Mouse (Mus musculus) MEL (cell line): ENCODE measurements around the gene Tsc2. TPM values are rescaled to one million over a fixed set of nuclear protein-coding genes. Genes with fewer than 3 reads are reported as not detected.

Source experiments
- DNase-seq: peaks from one replicate; pipeline ENCODE4 v3.0.0; 2011; ENCODE audit warnings: low read depth, low spot score
- H3K27ac ChIP-seq: 2 replicates; pipeline ENCODE4 v1.5.1; 2012; ENCODE audit warnings: low read depth, mild to moderate bottlenecking, control low read depth, low read length, moderate library complexity; ENCODE audit not compliant: control insufficient read depth
- H3K27me3 ChIP-seq, 2 experiments: fragments of 150-350 bp in 1 of 2; sonication (generic) in 1 of 2; 2 replicates each; pipeline ENCODE4 v1.6.1; 2012; ENCODE audit warnings: low read length in 2 of 2, mild to moderate bottlenecking in 2 of 2, improper control_type of control experiment in 1 of 2, moderate library complexity in 1 of 2; ENCODE audit not compliant: insufficient read depth in 2 of 2, control insufficient read depth in 1 of 2
- H3K36me3 ChIP-seq, 2 experiments: 2 replicates each; pipeline ENCODE4 v1.6.1; 2012 to 2014; ENCODE audit warnings: low read length in 2 of 2, improper control_type of control experiment in 1 of 2, inconsistent platforms in 1 of 2, mild to moderate bottlenecking in 1 of 2; ENCODE audit not compliant: insufficient read depth in 2 of 2, control insufficient read depth in 1 of 2
- H3K4me1 ChIP-seq, 2 experiments: fragments of 150-350 bp in 1 of 2; sonication (generic) in 1 of 2; 2 replicates each; pipeline ENCODE4 v1.6.1; 2012; ENCODE audit warnings: low read length in 2 of 2, improper control_type of control experiment in 1 of 2, mild to moderate bottlenecking in 1 of 2; ENCODE audit not compliant: insufficient read depth in 2 of 2, control insufficient read depth in 1 of 2
- H3K4me3 ChIP-seq, 2 experiments: fragments of 150-350 bp in 1 of 2; sonication (generic) in 1 of 2; 2 replicates each; pipeline ENCODE4 v1.5.1; 2012; ENCODE audit warnings: low read depth in 2 of 2, low read length in 2 of 2, mild to moderate bottlenecking in 2 of 2, moderate library complexity in 2 of 2, control low read depth in 1 of 2, improper control_type of control experiment in 1 of 2; ENCODE audit not compliant: control insufficient read depth in 1 of 2, insufficient read depth in 1 of 2
- H3K79me2 ChIP-seq: 2 replicates; pipeline ENCODE4 v1.6.1; 2012; ENCODE audit warnings: mild to moderate bottlenecking, low read length, moderate library complexity; ENCODE audit not compliant: control insufficient read depth, poor library complexity, insufficient read depth
- H3K9ac ChIP-seq: 2 replicates; pipeline ENCODE4 v1.6.1; 2012; ENCODE audit warnings: low read depth, mild to moderate bottlenecking, control low read depth, low read length, moderate library complexity; ENCODE audit not compliant: control insufficient read depth, poor library complexity, severe bottlenecking
- H3K9me3 ChIP-seq: fragments of 150-350 bp; sonication (generic); replicated peaks from 2 replicates; pipeline ENCODE4 v1.6.1; 2012; ENCODE audit warnings: mild to moderate bottlenecking, low read length, improper control_type of control experiment, moderate library complexity; ENCODE audit not compliant: insufficient read depth
- CHD1 ChIP-seq: IDR thresholded peaks from 2 replicates; pipeline ENCODE4 v1.6.1; 2012; ENCODE audit warnings: low read depth, mild to moderate bottlenecking, inconsistent platforms, low read length, improper control_type of control experiment
- CTCF ChIP-seq, 3 experiments: IDR thresholded peaks in 2 of 3; conservative IDR thresholded peaks in 1 of 3; 2 replicates each; pipeline ENCODE4 v1.5.1; 2011 to 2012; ENCODE audit warnings: low read length in 3 of 3, low read depth in 2 of 3, mild to moderate bottlenecking in 2 of 3, improper control_type of control experiment in 1 of 3, inconsistent platforms in 1 of 3, mixed read lengths in 1 of 3, moderate library complexity in 1 of 3; ENCODE audit not compliant: control insufficient read depth in 1 of 3, insufficient read depth in 1 of 3, poor library complexity in 1 of 3, severe bottlenecking in 1 of 3
- E2F4 ChIP-seq: IDR thresholded peaks from 2 replicates; pipeline ENCODE4 v1.6.1; 2011; ENCODE audit warnings: low read depth, low read length, improper control_type of control experiment, borderline replicate concordance
- ELF1 ChIP-seq: IDR thresholded peaks from 2 replicates; pipeline ENCODE4 v1.6.1; 2014; ENCODE audit warnings: low read depth, mild to moderate bottlenecking, inconsistent platforms, low read length, improper control_type of control experiment, moderate library complexity
- ETS1 ChIP-seq: IDR thresholded peaks from 2 replicates; pipeline ENCODE4 v1.6.1; 2012; ENCODE audit warnings: low read depth, mild to moderate bottlenecking, inconsistent platforms, low read length, improper control_type of control experiment, moderate library complexity
- GABPA ChIP-seq: IDR thresholded peaks from 2 replicates; pipeline ENCODE4 v1.6.1; 2012; ENCODE audit warnings: low read depth, mild to moderate bottlenecking, inconsistent platforms, low read length, improper control_type of control experiment, moderate library complexity
- JUND ChIP-seq: IDR thresholded peaks from 2 replicates; pipeline ENCODE4 v1.6.1; 2011; ENCODE audit warnings: low read depth, mild to moderate bottlenecking, improper control_type of control experiment, low read length
- MAX ChIP-seq: IDR thresholded peaks from 2 replicates; pipeline ENCODE4 v1.6.1; 2011; ENCODE audit warnings: low read length, improper control_type of control experiment
- MAZ ChIP-seq: IDR thresholded peaks from 2 replicates; pipeline ENCODE4 v1.6.1; 2012; ENCODE audit warnings: low read depth, mild to moderate bottlenecking, inconsistent platforms, low read length, improper control_type of control experiment
- MXI1 ChIP-seq: IDR thresholded peaks from 2 replicates; pipeline ENCODE4 v1.6.1; 2011; ENCODE audit warnings: mild to moderate bottlenecking, low read depth, low read length, improper control_type of control experiment
- MYC ChIP-seq: IDR thresholded peaks from 2 replicates; pipeline ENCODE4 v1.6.1; 2011; ENCODE audit warnings: low read depth, mild to moderate bottlenecking, low read length, improper control_type of control experiment, moderate library complexity
- NELFE ChIP-seq: IDR thresholded peaks from 2 replicates; pipeline ENCODE4 v1.6.1; 2011; ENCODE audit warnings: low read depth, low read length, improper control_type of control experiment
- NRF1 ChIP-seq: IDR thresholded peaks from 2 replicates; pipeline ENCODE4 v1.6.1; 2014; ENCODE audit warnings: low read depth, mild to moderate bottlenecking, inconsistent platforms, low read length, improper control_type of control experiment, moderate library complexity; ENCODE audit not compliant: poor library complexity, insufficient read depth, severe bottlenecking
- POLR2A ChIP-seq, 2 experiments: IDR thresholded peaks; 2 replicates each; pipeline ENCODE4 v1.6.1; 2011 to 2012; ENCODE audit warnings: low read length in 2 of 2, mild to moderate bottlenecking in 2 of 2, control low read depth in 1 of 2, improper control_type of control experiment in 1 of 2, low read depth in 1 of 2, moderate library complexity in 1 of 2; ENCODE audit not compliant: control insufficient read depth in 1 of 2, insufficient read depth in 1 of 2, poor library complexity in 1 of 2
- POLR2AphosphoS2 ChIP-seq: IDR thresholded peaks from 2 replicates; pipeline ENCODE4 v1.6.1; 2011; ENCODE audit warnings: low read length, improper control_type of control experiment
- POLR2AphosphoS5 ChIP-seq: IDR thresholded peaks from 2 replicates; pipeline ENCODE4 v1.6.1; 2012; ENCODE audit warnings: low read depth, borderline replicate concordance, mild to moderate bottlenecking, inconsistent platforms, low read length, moderate library complexity, mixed read lengths
- RAD21 ChIP-seq: IDR thresholded peaks from 2 replicates; pipeline ENCODE4 v1.6.1; 2011; ENCODE audit warnings: mild to moderate bottlenecking, low read depth, low read length, improper control_type of control experiment
- RCOR1 ChIP-seq: IDR thresholded peaks from 2 replicates; pipeline ENCODE4 v1.6.1; 2012; ENCODE audit warnings: low read depth, mild to moderate bottlenecking, inconsistent platforms, low read length, improper control_type of control experiment
- SMC3 ChIP-seq: IDR thresholded peaks from 2 replicates; pipeline ENCODE4 v1.6.1; 2011; ENCODE audit warnings: low read depth, low read length, improper control_type of control experiment
- TCF12 ChIP-seq: IDR thresholded peaks from 2 replicates; pipeline ENCODE4 v1.6.1; 2014; ENCODE audit warnings: low read depth, mild to moderate bottlenecking, inconsistent platforms, low read length, improper control_type of control experiment, moderate library complexity
- USF1 ChIP-seq: IDR thresholded peaks from 2 replicates; pipeline ENCODE4 v1.6.1; 2014; ENCODE audit warnings: low read depth, mild to moderate bottlenecking, inconsistent platforms, low read length, improper control_type of control experiment, moderate library complexity
- USF2 ChIP-seq, 2 experiments: IDR thresholded peaks; 2 replicates each; pipeline ENCODE4 v1.6.1; 2011 to 2012; ENCODE audit warnings: improper control_type of control experiment in 2 of 2, low read length in 2 of 2, borderline replicate concordance in 1 of 2, inconsistent platforms in 1 of 2, low read depth in 1 of 2, mild to moderate bottlenecking in 1 of 2; ENCODE audit not compliant: insufficient read depth in 1 of 2
- ZC3H11A ChIP-seq: IDR thresholded peaks from 2 replicates; pipeline ENCODE4 v1.6.1; 2012; ENCODE audit warnings: low read depth, mild to moderate bottlenecking, inconsistent platforms, low read length, improper control_type of control experiment
- ZKSCAN1 ChIP-seq: IDR thresholded peaks from 2 replicates; pipeline ENCODE4 v1.6.1; 2012; ENCODE audit warnings: low read depth, mild to moderate bottlenecking, inconsistent platforms, low read length, improper control_type of control experiment, moderate library complexity
- ZNF384 ChIP-seq: IDR thresholded peaks from 2 replicates; pipeline ENCODE4 v1.6.1; 2012; ENCODE audit warnings: low read depth, mild to moderate bottlenecking, inconsistent platforms, low read length, improper control_type of control experiment
- polyA plus RNA-seq, 2 experiments: library from polyadenylated mRNA; stranded (reverse) in 1 of 2; unstranded in 1 of 2; fragments of >175 nt in 1 of 2; fragments of >200 nt in 1 of 2; gene quantifications; 2 replicates each; pipeline versions ENCODE4 v1.2.1 to v1.2.4; 2012; ENCODE audit warnings: low replicate concordance in 2 of 2, low read depth in 1 of 2; ENCODE audit not compliant: insufficient read length in 2 of 2, insufficient read depth in 1 of 2, missing spikeins in 1 of 2
- total RNA-seq: library from RNA; depleted of rRNA; stranded (reverse); fragments of 300-350 nt; gene quantifications from 2 replicates; pipeline ENCODE4 v1.2.3, GENCODE M21; 2012; rRNA removed

Gene Tsc2
- total and polyA plus RNA-seq, 3 experiments: 48.8 to 99.2 TPM; not detected in 1

DNA sequence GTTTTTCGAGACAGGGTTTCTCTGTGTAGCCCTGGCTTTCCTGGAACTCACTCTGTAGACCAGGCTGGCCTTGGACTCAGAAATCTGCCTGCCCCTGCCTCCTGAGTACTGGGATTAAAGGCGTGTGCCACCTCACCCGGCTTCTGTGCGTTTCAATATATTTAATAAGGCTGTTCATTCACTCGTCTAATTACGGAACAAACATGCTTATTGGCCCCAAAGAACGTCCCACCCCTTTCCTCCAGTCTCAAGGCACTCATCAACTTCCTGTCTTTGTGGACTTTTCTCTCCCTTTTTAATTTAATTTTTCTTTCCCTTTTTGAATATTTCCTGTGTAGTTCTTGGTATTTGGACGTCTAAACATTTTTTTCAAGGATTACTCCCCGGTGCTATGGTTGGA, 84.0 kb downstream of the Tsc2 start (continued):
- no peak for TF ChIP-seq SMC3
- no peak for TF ChIP-seq USF2 (IDR thresholded peaks at IDR 0.05; ENCODE audit: borderline replicate concordance in 1 of 2, insufficient read depth in 1 of 2, low read depth in 1 of 2, low read length in 2 of 2)
- TF ChIP-seq ZNF384: no peak
- TF ChIP-seq RCOR1: no peak
- no peak for TF ChIP-seq POLR2AphosphoS5
- TF ChIP-seq CHD1: no peak
- TF ChIP-seq ELF1: peak; percentile 69; the same call in 1 of the 2 replicates
- no peak for TF ChIP-seq ZC3H11A
- peak; percentile 73 for TF ChIP-seq NELFE
- no peak for TF ChIP-seq E2F4
- peak; percentile 50; the same call in 1 of the 2 replicates for TF ChIP-seq MAX
- no peak for TF ChIP-seq NRF1
- no peak for TF ChIP-seq USF1
- peak in 1 of 2 experiments; percentile 78; a peak in 2 of 4 replicates for TF ChIP-seq POLR2A (IDR thresholded peaks at IDR 0.05; ENCODE audit: control insufficient read depth in 1 of 2, insufficient read depth in 1 of 2, low read depth in 1 of 2, low read length in 2 of 2, poor library complexity in 1 of 2)
- no peak for TF ChIP-seq ZKSCAN1
- no peak for TF ChIP-seq CTCF (IDR thresholded peaks at IDR 0.05 in 2 of 3, conservative IDR thresholded peaks at IDR 0.05 in 1 of 3; ENCODE audit: control insufficient read depth in 1 of 3, insufficient read depth in 1 of 3, low read depth in 2 of 3, low read length in 3 of 3, poor library complexity in 1 of 3, severe bottlenecking in 1 of 3)

DNA sequence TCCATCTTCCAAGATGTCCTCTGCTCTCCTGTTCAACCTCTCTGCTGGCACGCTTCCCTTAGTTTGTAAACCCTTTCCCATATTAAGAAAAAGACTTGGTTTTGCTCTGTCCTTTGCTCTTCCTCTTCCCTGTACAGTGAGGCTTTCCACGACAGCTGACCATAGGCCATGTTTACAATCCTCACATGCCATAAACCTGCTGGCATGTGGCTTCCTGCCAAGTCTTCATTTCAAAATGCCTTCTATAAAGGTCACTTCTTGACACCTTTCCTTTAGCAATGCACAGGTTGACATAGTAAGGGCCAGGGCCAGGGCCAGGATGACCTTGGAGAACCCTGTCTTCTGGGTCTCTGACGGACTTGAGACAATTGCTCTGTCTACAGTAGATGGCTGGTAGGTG, 86.2 kb downstream of the Tsc2 start:
- no peak overlapping the region for H3K9ac ChIP-seq
- no peak overlapping the region for H3K27ac ChIP-seq
- DNase-seq: no peak
- peaks cover 0 to 8% of the 10 kb centered on the region in 2 experiments; a peak in 1 of 4 replicates for H3K36me3 ChIP-seq
- peaks cover 2 to 7% of the 10 kb centered on the region in 2 experiments; a peak in 3 of 4 replicates for H3K4me1 ChIP-seq
- TF ChIP-seq MAX (no peak), CHD1 (no peak), TCF12 (no peak), JUND (no peak), MAZ (no peak), GABPA (no peak), MXI1 (no peak), ETS1 (no peak), RAD21 (no peak), MYC (no peak), E2F4 (no peak), SMC3 (no peak), ELF1 (no peak), POLR2AphosphoS2 (no peak), NRF1 (no peak)
- TF ChIP-seq, all 39 proteins: peak for 0
- H3K4me3 ChIP-seq: no peak overlapping the region
- peaks cover 7% of the 10 kb centered on the region for H3K79me2 ChIP-seq
- no peaks in the 10 kb centered on the region for H3K9me3 ChIP-seq
- H3K27me3 ChIP-seq: no peaks in the 10 kb centered on the region

Other genes with a start within 250 kb of the Tsc2 start
- gene Rnps1, start 218.1 kb downstream of the Tsc2 start, total RNA-seq: 156 and 167 TPM in 2 replicates
- gene Rnps1, start 218.1 kb downstream of the Tsc2 start, polyA plus RNA-seq: 100 to 1,000 TPM in 1 of 2 experiments, not detected in 1; 282 TPM
- gene Eci1, start 206.0 kb downstream of the Tsc2 start, total RNA-seq: 54.4 and 65.6 TPM in 2 replicates
- 10 to 100 TPM in 1 of 2 experiments, not detected in 1; 48.6 TPM for gene Eci1, start 206.0 kb downstream of the Tsc2 start, polyA plus RNA-seq
- 0.49 and 0.62 TPM in 2 replicates for gene Dnase1l2, start 189.5 kb downstream of the Tsc2 start, total RNA-seq
- gene Dnase1l2, start 189.5 kb downstream of the Tsc2 start, polyA plus RNA-seq: 1 to 10 TPM in 1 of 2 experiments, not detected in 1; 1.8 TPM
- 24.3 and 26.0 TPM in 2 replicates for gene E4f1, start 162.3 kb downstream of the Tsc2 start, total RNA-seq
- 10 to 100 TPM in 1 of 2 experiments, not detected in 1; 37.1 TPM for gene E4f1, start 162.3 kb downstream of the Tsc2 start, polyA plus RNA-seq
- gene Pgp, start 162.2 kb downstream of the Tsc2 start, total RNA-seq: 16.6 and 19.3 TPM in 2 replicates
- 10 to 100 TPM in 1 of 2 experiments, not detected in 1; 55.0 TPM for gene Pgp, start 162.2 kb downstream of the Tsc2 start, polyA plus RNA-seq
- 1.1 and 2.0 TPM in 2 replicates for gene Bricd5, start 158.7 kb downstream of the Tsc2 start, total RNA-seq
- under 1 TPM in 1 of 2 experiments, not detected in 1; 0.82 TPM for gene Bricd5, start 158.7 kb downstream of the Tsc2 start, polyA plus RNA-seq
- 28.5 and 35.4 TPM in 2 replicates for gene Mlst8, start 153.6 kb downstream of the Tsc2 start, total RNA-seq
- gene Mlst8, start 153.6 kb downstream of the Tsc2 start, polyA plus RNA-seq: 10 to 100 TPM in 1 of 2 experiments, not detected in 1; 57.3 TPM
- gene Caskin1, start 144.0 kb downstream of the Tsc2 start, total RNA-seq: 0.04 and 0.07 TPM in 2 replicates
- under 1 TPM in 1 of 2 experiments, not detected in 1; 0.38 TPM for gene Caskin1, start 144.0 kb downstream of the Tsc2 start, polyA plus RNA-seq
- gene Traf7, start 104.7 kb downstream of the Tsc2 start, total RNA-seq: 118 and 121 TPM in 2 replicates
- 100 to 1,000 TPM in 1 of 2 experiments, not detected in 1; 261 TPM for gene Traf7, start 104.7 kb downstream of the Tsc2 start, polyA plus RNA-seq
- 0.89 and 1.0 TPM in 2 replicates for gene Rab26, start 98.4 kb downstream of the Tsc2 start, total RNA-seq
- 1 to 10 TPM in 1 of 2 experiments, not detected in 1; 1.1 TPM for gene Rab26, start 98.4 kb downstream of the Tsc2 start, polyA plus RNA-seq
- 10.3 and 10.6 TPM in 2 replicates for gene Pkd1, start 82.8 kb downstream of the Tsc2 start, total RNA-seq
- 10 to 100 TPM in 1 of 2 experiments, not detected in 1; 10.7 TPM for gene Pkd1, start 82.8 kb downstream of the Tsc2 start, polyA plus RNA-seq
- gene Nthl1, start 50 bp upstream of the Tsc2 start, total RNA-seq: 26.1 and 31.4 TPM in 2 replicates
- gene Nthl1, start 50 bp upstream of the Tsc2 start, polyA plus RNA-seq: 100 to 1,000 TPM in 1 of 2 experiments, 10 to 100 TPM in 1; 32.0 to 262 TPM
- 0.75 and 0.96 TPM in 2 replicates for gene Slc9a3r2, start 17.7 kb upstream of the Tsc2 start, total RNA-seq
- 1 to 10 TPM in 1 of 2 experiments, not detected in 1; 3.5 TPM for gene Slc9a3r2, start 17.7 kb upstream of the Tsc2 start, polyA plus RNA-seq
- gene Npw, start 25.8 kb upstream of the Tsc2 start, total RNA-seq: not detected in 2 replicates
- not detected for gene Npw, start 25.8 kb upstream of the Tsc2 start, polyA plus RNA-seq
- gene Zfp598, start 37.1 kb upstream of the Tsc2 start, total RNA-seq: 21.9 and 22.2 TPM in 2 replicates
- gene Zfp598, start 37.1 kb upstream of the Tsc2 start, polyA plus RNA-seq: 10 to 100 TPM; 59.0 to 80.4 TPM
- 0.15 TPM in 1 of 2 replicates, not detected in the other for gene Syngr3, start 57.3 kb upstream of the Tsc2 start, total RNA-seq
- under 1 TPM in 1 of 2 experiments, not detected in 1; 0.68 TPM for gene Syngr3, start 57.3 kb upstream of the Tsc2 start, polyA plus RNA-seq
- gene Gfer, start 63.5 kb upstream of the Tsc2 start, total RNA-seq: 78.6 and 86.8 TPM in 2 replicates
- gene Gfer, start 63.5 kb upstream of the Tsc2 start, polyA plus RNA-seq: 10 to 100 TPM in 1 of 2 experiments, not detected in 1; 83.0 TPM
- gene Noxo1, start 63.6 kb upstream of the Tsc2 start, total RNA-seq: 0.39 and 0.62 TPM in 2 replicates
- 1 to 10 TPM in 1 of 2 experiments, not detected in 1; 2.4 TPM for gene Noxo1, start 63.6 kb upstream of the Tsc2 start, polyA plus RNA-seq
- 102 and 103 TPM in 2 replicates for gene Tbl3, start 75.0 kb upstream of the Tsc2 start, total RNA-seq
- gene Tbl3, start 75.0 kb upstream of the Tsc2 start, polyA plus RNA-seq: 100 to 1,000 TPM in 1 of 2 experiments, not detected in 1; 111 TPM
- 0.23 and 0.26 TPM in 2 replicates for gene Rnf151, start 85.4 kb upstream of the Tsc2 start, total RNA-seq
- gene Rnf151, start 85.4 kb upstream of the Tsc2 start, polyA plus RNA-seq: under 1 TPM in 1 of 2 experiments, not detected in 1; 0.40 TPM
- gene Rps2, start 85.5 kb upstream of the Tsc2 start, total RNA-seq: 3,755 and 4,516 TPM in 2 replicates
- gene Rps2, start 85.5 kb upstream of the Tsc2 start, polyA plus RNA-seq: 1,000 to 10,000 TPM in 1 of 2 experiments, not detected in 1; 1,852 TPM
- gene Ndufb10, start 91.8 kb upstream of the Tsc2 start, total RNA-seq: 258 and 292 TPM in 2 replicates
- 100 to 1,000 TPM in 1 of 2 experiments, not detected in 1; 230 TPM for gene Ndufb10, start 91.8 kb upstream of the Tsc2 start, polyA plus RNA-seq
- 0.12 and 0.13 TPM in 2 replicates for gene Rpl3l, start 95.2 kb upstream of the Tsc2 start, total RNA-seq
- gene Rpl3l, start 95.2 kb upstream of the Tsc2 start, polyA plus RNA-seq: under 1 TPM in 1 of 2 experiments, not detected in 1; 0.24 TPM
- 27.0 and 31.9 TPM in 2 replicates for gene Msrb1, start 104.0 kb upstream of the Tsc2 start, total RNA-seq
- 10 to 100 TPM in 1 of 2 experiments, not detected in 1; 58.6 TPM for gene Msrb1, start 104.0 kb upstream of the Tsc2 start, polyA plus RNA-seq
- gene Hs3st6, start 120.4 kb upstream of the Tsc2 start, total RNA-seq: not detected in 2 replicates
- gene Hs3st6, start 120.4 kb upstream of the Tsc2 start, polyA plus RNA-seq: not detected
- 0.15 TPM in 1 of 2 replicates, not detected in the other for gene Meiob, start 171.7 kb upstream of the Tsc2 start, total RNA-seq
- under 1 TPM in 1 of 2 experiments, not detected in 1; 0.11 TPM for gene Meiob, start 171.7 kb upstream of the Tsc2 start, polyA plus RNA-seq
- gene Hagh, start 207.5 kb upstream of the Tsc2 start, total RNA-seq: 32.3 and 49.6 TPM in 2 replicates
- 10 to 100 TPM in 1 of 2 experiments, not detected in 1; 37.5 TPM for gene Hagh, start 207.5 kb upstream of the Tsc2 start, polyA plus RNA-seq
- gene Fahd1, start 217.7 kb upstream of the Tsc2 start, total RNA-seq: 2.0 and 2.7 TPM in 2 replicates
- 1 to 10 TPM in 1 of 2 experiments, not detected in 1; 4.7 TPM for gene Fahd1, start 217.7 kb upstream of the Tsc2 start, polyA plus RNA-seq
- not detected in 2 replicates for gene Igfals, start 233.4 kb upstream of the Tsc2 start, total RNA-seq
- gene Igfals, start 233.4 kb upstream of the Tsc2 start, polyA plus RNA-seq: under 1 TPM in 1 of 2 experiments, not detected in 1; 0.04 TPM